Mouse (Mus musculus) cerebellum, adult 2 months (tissue): ENCODE data around the gene Scaf4.

ENCODE experiments used
- CTCF ChIP-seq: fragments of 200-500 bp; IDR thresholded peaks from 2 replicates; pipeline ENCODE4 v1.5.1; 2011; ENCODE audit warnings: low read depth, mild to moderate bottlenecking, control low read depth, low read length, moderate library complexity, borderline replicate concordance; ENCODE audit not compliant: insufficient read depth
- POLR2A ChIP-seq: fragments of 200-500 bp; IDR thresholded peaks from 2 replicates; pipeline ENCODE4 v1.6.1; 2011; ENCODE audit warnings: low read length, control low read depth, borderline replicate concordance; ENCODE audit not compliant: insufficient read depth

GRCm38 (mm10) chr16:90319321-90319720 is 35.0 kb upstream of the Scaf4 start:
- TF ChIP-seq CTCF (no peak), POLR2A (no peak)
